In genomic region chr13:94359282-94359920, GRCm38 (mm10) we compare ENCODE assay signal across 8 mouse cellular contexts. TPM values are rescaled to one million over a fixed set of nuclear protein-coding genes. Genes with fewer than 3 reads are reported as not detected.
A peak's percentile ranks its signal among the peaks of the same experiment; 100 is the strongest.
DNase-seq lines count a peak whose midpoint lies in the region; ATAC-seq and TF ChIP-seq lines count a peak whose summit lies in the region.

No protein-coding gene starts in this region.

- H3K4me2 ChIP-seq in heart, postnatal 0 days (ENCODE audit: low read depth, low read length) = peak overlapping the region; percentile 98
- H3K4me2 ChIP-seq in hindbrain, postnatal 0 days (ENCODE audit: low read depth, low read length) = peak overlapping the region; percentile 86
- peak overlapping the region; percentile 84 for H3K4me2 ChIP-seq in midbrain, embryonic 14.5 days (ENCODE audit: low read length)

- 0 out of 2 replicates have a peak, but pooled peaks cover 3% of the 10 kb centered on the region for H3K9me3 ChIP-seq in heart, postnatal 0 days (replicated peaks; ENCODE audit: control insufficient read depth, low read length)
- H3K9me3 ChIP-seq in hindbrain, postnatal 0 days (ENCODE audit: low read length) = no peaks in the 10 kb centered on the region
- H3K9me3 ChIP-seq in midbrain, embryonic 14.5 days (ENCODE audit: control insufficient read depth, low read length) = no peaks in the 10 kb centered on the region

- no peak for TF ChIP-seq CTCF in heart, postnatal 0 days (IDR thresholded peaks at IDR 0.05; ENCODE audit: low read depth)
- no peak for TF ChIP-seq CTCF in hindbrain, postnatal 0 days (IDR thresholded peaks at IDR 0.05; ENCODE audit: low read depth)

- TF ChIP-seq EP300 in heart, postnatal 0 days (IDR thresholded peaks at IDR 0.05; ENCODE audit: low read depth) = no peak

- H3K9ac ChIP-seq in heart, postnatal 0 days (replicated peaks; ENCODE audit: low read depth, low read length) = peak overlapping the region; percentile 94
- peak overlapping the region; percentile 77 for H3K9ac ChIP-seq in hindbrain, postnatal 0 days (replicated peaks; ENCODE audit: low read length)
- peak overlapping the region; percentile 72 for H3K9ac ChIP-seq in midbrain, embryonic 14.5 days (replicated peaks; ENCODE audit: low read length)

- H3K4me1 ChIP-seq in heart, postnatal 0 days (ENCODE audit: control insufficient read depth, insufficient read depth) = peaks cover 10% of the 10 kb centered on the region; the same call in 1 of the 2 replicates
- H3K4me1 ChIP-seq in hindbrain, postnatal 0 days (ENCODE audit: insufficient read depth, low read length) = peaks cover 11% of the 10 kb centered on the region; the same call in 1 of the 2 replicates
- H3K4me1 ChIP-seq in midbrain, embryonic 14.5 days (ENCODE audit: control insufficient read depth, insufficient read depth, low read length) = peaks cover 17% of the 10 kb centered on the region

- intact Hi-C loops in left cerebral cortex, postnatal 10 days (cut with DNase I) = loop anchor here (2.0 kb wide), 1 partner anchor 75 kb away; the partner anchor contains the start of gene Scamp1

- peak overlapping the region; percentile 82 for H3K27ac ChIP-seq in heart, postnatal 0 days (ENCODE audit: low read depth)
- peak overlapping the region; percentile 85 for H3K27ac ChIP-seq in hindbrain, postnatal 0 days
- H3K27ac ChIP-seq in midbrain, embryonic 14.5 days (replicated peaks; ENCODE audit: low read depth, low read length) = peak overlapping the region; percentile 84

- H3K36me3 ChIP-seq in heart, postnatal 0 days (replicated peaks; ENCODE audit: control insufficient read depth, insufficient read depth, low read length) = no peaks in the 10 kb centered on the region
- H3K36me3 ChIP-seq in hindbrain, postnatal 0 days (ENCODE audit: insufficient read depth, low read length) = no peaks in the 10 kb centered on the region
- H3K36me3 ChIP-seq in midbrain, embryonic 14.5 days (ENCODE audit: control insufficient read depth, insufficient read depth, low read length) = no peaks in the 10 kb centered on the region

- no peaks in the 10 kb centered on the region for H3K27me3 ChIP-seq in heart, postnatal 0 days (ENCODE audit: control insufficient read depth, insufficient read depth, low read length)
- no peaks in the 10 kb centered on the region for H3K27me3 ChIP-seq in hindbrain, postnatal 0 days (ENCODE audit: insufficient read depth, low read length)
- no peaks in the 10 kb centered on the region for H3K27me3 ChIP-seq in midbrain, embryonic 14.5 days (ENCODE audit: control insufficient read depth, insufficient read depth, low read length)

- ATAC-seq in heart, postnatal 0 days (ENCODE audit: insufficient read depth, low read depth) = peak; percentile 7; the same call in 1 of the 2 replicates
- ATAC-seq in hindbrain, postnatal 0 days = no peak
- no peak for ATAC-seq in midbrain, embryonic 14.5 days (ENCODE audit: low FRiP score, low TSS enrichment)

- DNase-seq in heart, postnatal 0 days (ENCODE audit: low spot score) = no peak
- DNase-seq in heart, adult 18-20 months = no peak
- DNase-seq in adipocyte (ENCODE audit: low spot score) = peak; percentile 7
- peak; percentile 11 for DNase-seq in hindbrain, postnatal 0 days (ENCODE audit: low spot score)
- DNase-seq in midbrain, embryonic 14.5 days = no peak
- DNase-seq in ovary, postnatal 36 days (ENCODE audit: low spot score) = no peak
- DNase-seq in layer of hippocampus, adult 11-12 months (ENCODE audit: low spot score) = no peak
- no peak for DNase-seq in left cerebral cortex, postnatal 10 days (ENCODE audit: extremely low spot score in 1 of 2, low spot score in 2 of 2)

- WGBS in heart, postnatal 0 days = 16% methylated on average over 23 of the region's 25 CpGs
- 21% methylated on average over 20 of the region's 25 CpGs for WGBS in hindbrain, postnatal 0 days
- WGBS in midbrain, embryonic 14.5 days = 19% methylated on average over 25 of the region's 25 CpGs

- H3K4me3 ChIP-seq in heart, postnatal 0 days (ENCODE audit: low read depth, low read length) = peak overlapping the region; percentile 99
- H3K4me3 ChIP-seq in hindbrain, postnatal 0 days (ENCODE audit: low read length) = peak overlapping the region; percentile 84
- peak overlapping the region; percentile 87 for H3K4me3 ChIP-seq in midbrain, embryonic 14.5 days (replicated peaks; ENCODE audit: low read depth, low read length)

RNA-seq across cellular contexts. Expression of gene Ap3b1, which starts 0.6 kb away (rescaled TPM):
- total RNA-seq in heart, postnatal 0 days (2014; rRNA removed; ENCODE audit: low replicate concordance) = 14.8 and 26.0 TPM in 2 replicates
- polyA plus RNA-seq in heart, postnatal 0 days (2015; fragmentation: Nextera tagmentation; extraction: Ambion mirVana) = 22.5 TPM in 2 replicates
- total RNA-seq in heart, adult 18-20 months (2021) = 10 to 100 TPM; 21.1 to 31.0 TPM
- 14.7 and 16.9 TPM in 2 replicates for total RNA-seq in hindbrain, postnatal 0 days (2014; rRNA removed)
- 23.4 and 23.5 TPM in 2 replicates for polyA plus RNA-seq in hindbrain, postnatal 0 days (2015; fragmentation: Nextera tagmentation; extraction: Ambion mirVana)
- 19.6 and 28.4 TPM in 2 replicates for polyA plus RNA-seq in midbrain, embryonic 14.5 days (2014; fragmentation: Nextera tagmentation; extraction: Ambion mirVana)
- 10 to 100 TPM; 38.6 to 39.5 TPM for total RNA-seq in left cerebral cortex, postnatal 10 days (2021)

Comparison
In these comparisons a context has a peak if more than half of its experiments do, and no peak if none do; other contexts are left out.
1. DNase-seq: peak in adipocyte (single experiment) and hindbrain, postnatal 0 days (single experiment); none in heart, postnatal 0 days (single experiment), heart, adult 18-20 months (0 of 2), midbrain, embryonic 14.5 days (single experiment), ovary, postnatal 36 days (single experiment), layer of hippocampus, adult 11-12 months (single experiment) and left cerebral cortex, postnatal 10 days (0 of 2).
2. Peak in every context shown above with its lines, with median percentiles within 50 percentile points of each other: H3K27ac ChIP-seq, H3K4me2 ChIP-seq, H3K4me3 ChIP-seq and H3K9ac ChIP-seq.